Mouse (Mus musculus) kidney, adult 10 weeks (tissue): Measurements from ENCODE around the gene Slc12a4. TPM values are rescaled to one million over a fixed set of nuclear protein-coding genes. Genes with fewer than 3 reads are reported as not detected.

Experiments used
- polyA plus RNA-seq: library from polyadenylated mRNA; stranded (reverse); fragments of 350-450 nt; fragmentation: Illumina TruSeq; extraction: RNeasy Lipid Tissue Mini Kit (QIAGEN cat#74804); gene quantifications from one replicate; pipeline ENCODE4 v1.2.3, GENCODE M21; 2014; ENCODE audit warnings: low read depth, low replicate concordance

Slc12a4 gene
- 1.4 TPM for polyA plus RNA-seq

GRCm38 (mm10) chr8:105965905-105966341 is at the start of gene Slc12a4:
Slc12a4 (minus strand) TSS chr8:105966097.

GRCm38 (mm10) chr8:106011643-106011986 is 45.7 kb upstream of the Slc12a4 start, which contains the start of gene Ddx28:
Ddx28 (minus strand) TSS chr8:106011882.

GRCm38 (mm10) chr8:106005875-106006274 is 40.0 kb upstream of the Slc12a4 start, which contains the start of gene Dpep2nb:
Dpep2nb (minus strand) TSS chr8:106005975.

GRCm38 (mm10) chr8:105990856-105991387 is 25.0 kb upstream of the Slc12a4 start, which contains the start of gene Dus2:
Dus2 (plus strand) TSS chr8:105991337.

GRCm38 (mm10) chr8:105979325-105979724 is 13.4 kb upstream of the Slc12a4 start, which contains the start of gene Dpep3:
Dpep3 (minus strand) TSS chr8:105979429.

GRCm38 (mm10) chr8:105943321-105943739 is 22.6 kb downstream of the Slc12a4 start, which contains the start of gene Lcat:
Lcat (minus strand) TSS chr8:105943382.

GRCm38 (mm10) chr8:105938306-105938669 is 27.6 kb downstream of the Slc12a4 start, which contains the start of gene Psmb10:
Psmb10 (minus strand) TSS chr8:105938444.

GRCm38 (mm10) chr8:105933762-105934161 is 32.1 kb downstream of the Slc12a4 start, which contains the start of gene Ctrl:
Ctrl (minus strand) TSS chr8:105933862.

GRCm38 (mm10) chr8:105900180-105900940 is 65.5 kb downstream of the Slc12a4 start, which contains the start of gene Pskh1:
Pskh1 (plus strand) TSS chr8:105900441.

Other genes with a start within 250 kb of the Slc12a4 start
- gene Gfod2, start 207.4 kb downstream of the Slc12a4 start, polyA plus RNA-seq: 0.20 TPM
- gene Ranbp10, start 138.7 kb downstream of the Slc12a4 start, polyA plus RNA-seq: 4.1 TPM
- not detected for gene Tsnaxip1, start 138.4 kb downstream of the Slc12a4 start, polyA plus RNA-seq
- gene Cenpt, start 112.8 kb downstream of the Slc12a4 start, polyA plus RNA-seq: 0.69 TPM
- 11.1 TPM for gene Thap11, start 111.0 kb downstream of the Slc12a4 start, polyA plus RNA-seq
- 55.0 TPM for gene Nutf2, start 105.5 kb downstream of the Slc12a4 start, polyA plus RNA-seq
- gene Edc4, start 85.2 kb downstream of the Slc12a4 start, polyA plus RNA-seq: 2.0 TPM
- not detected for gene Nrn1l, start 72.5 kb downstream of the Slc12a4 start, polyA plus RNA-seq
- 3.1 TPM for gene Pskh1, start 65.7 kb downstream of the Slc12a4 start, polyA plus RNA-seq
- not detected for gene Ctrl, start 32.2 kb downstream of the Slc12a4 start, polyA plus RNA-seq
- gene Psmb10, start 27.7 kb downstream of the Slc12a4 start, polyA plus RNA-seq: not detected
- gene Lcat, start 22.7 kb downstream of the Slc12a4 start, polyA plus RNA-seq: not detected
- gene Dpep3, start 13.3 kb upstream of the Slc12a4 start, polyA plus RNA-seq: not detected
- 2.1 TPM for gene Dus2, start 25.2 kb upstream of the Slc12a4 start, polyA plus RNA-seq
- gene Dpep2nb, start 39.9 kb upstream of the Slc12a4 start, polyA plus RNA-seq: not detected
- 2.9 TPM for gene Ddx28, start 45.8 kb upstream of the Slc12a4 start, polyA plus RNA-seq
- gene Nfatc3, start 92.7 kb upstream of the Slc12a4 start, polyA plus RNA-seq: 48.4 TPM
- 6.5 TPM for gene Esrp2, start 170.9 kb upstream of the Slc12a4 start, polyA plus RNA-seq
- gene Pla2g15, start 184.3 kb upstream of the Slc12a4 start, polyA plus RNA-seq: 2.9 TPM
- 5.2 TPM for gene Slc7a6, start 202.8 kb upstream of the Slc12a4 start, polyA plus RNA-seq
- gene Slc7a6os, start 244.8 kb upstream of the Slc12a4 start, polyA plus RNA-seq: 29.7 TPM
- gene Prmt7, start 244.8 kb upstream of the Slc12a4 start, polyA plus RNA-seq: 5.5 TPM